Mouse (Mus musculus) ES-Bruce4 (cell line): Measurements from ENCODE around the gene Vstm4. TPM values are rescaled to one million over a fixed set of nuclear protein-coding genes. Genes with fewer than 3 reads are reported as not detected.

Experiments used
- H3K27ac ChIP-seq: 2 replicates; pipeline ENCODE4 v1.5.1; 2012; ENCODE audit warnings: low read length, inconsistent platforms; ENCODE audit not compliant: insufficient read depth
- H3K27me3 ChIP-seq: 2 replicates; pipeline ENCODE4 v1.6.1; 2012; ENCODE audit warnings: mild to moderate bottlenecking, low read length, inconsistent platforms; ENCODE audit not compliant: control insufficient read depth, poor library complexity, insufficient read depth, severe bottlenecking
- H3K36me3 ChIP-seq: 2 replicates; pipeline ENCODE4 v1.6.1; 2012; ENCODE audit warnings: inconsistent platforms, mild to moderate bottlenecking, low read length, moderate library complexity; ENCODE audit not compliant: control insufficient read depth, poor library complexity, insufficient read depth, severe bottlenecking
- H3K4me1 ChIP-seq: one replicate; pipeline ENCODE4 v1.8.1; 2011; ENCODE audit warnings: low read length; ENCODE audit not compliant: control insufficient read depth, insufficient read depth
- H3K4me3 ChIP-seq: 2 replicates; pipeline ENCODE4 v1.5.1; 2011; ENCODE audit warnings: low read depth, mild to moderate bottlenecking, low read length
- H3K9ac ChIP-seq: 2 replicates; pipeline ENCODE4 v1.6.1; 2012; ENCODE audit warnings: low read depth, mild to moderate bottlenecking, inconsistent platforms; ENCODE audit not compliant: poor library complexity, severe bottlenecking
- H3K9me3 ChIP-seq: replicated peaks from 2 replicates; pipeline ENCODE4 v1.6.1; 2012; ENCODE audit warnings: mild to moderate bottlenecking, low read length, inconsistent platforms; ENCODE audit not compliant: control insufficient read depth, poor library complexity, insufficient read depth, severe bottlenecking
- CTCF ChIP-seq: IDR thresholded peaks from one replicate; pipeline ENCODE4 v1.8.1; 2011; ENCODE audit warnings: low read depth, low read length
- EP300 ChIP-seq: IDR thresholded peaks from 2 replicates; pipeline ENCODE4 v1.6.1; 2011; ENCODE audit warnings: low read depth, low read length; ENCODE audit not compliant: insufficient read depth
- POLR2A ChIP-seq: IDR thresholded peaks from one replicate; pipeline ENCODE4 v1.8.1; 2011; ENCODE audit warnings: low read length; ENCODE audit not compliant: insufficient read depth
- polyA plus RNA-seq: library from polyadenylated mRNA; stranded (reverse); fragments of >200 nt; gene quantifications from 2 replicates; pipeline ENCODE4 v1.2.4, GENCODE M21; 2011; ENCODE audit warnings: low read depth; ENCODE audit not compliant: missing spikeins, insufficient read depth, insufficient read length

Vstm4 gene
- polyA plus RNA-seq, 1 experiment: not detected

- Histone ChIP-seq H3K27me3 (no peaks in the 10 kb centered on the region), H3K4me1 (peaks cover 11% of the 10 kb centered on the region), H3K36me3 (no peaks in the 10 kb centered on the region), H3K9ac (no peak overlapping the region), H3K27ac (no peak overlapping the region), H3K4me3 (no peak overlapping the region), H3K9me3 (no peaks in the 10 kb centered on the region)
- no peak for TF ChIP-seq CTCF
- no peak for TF ChIP-seq POLR2A
- TF ChIP-seq EP300: no peak
Observed at GRCm38 (mm10) chr14:32827994-32828650, 28.4 kb upstream of the Vstm4 start.

DNA sequence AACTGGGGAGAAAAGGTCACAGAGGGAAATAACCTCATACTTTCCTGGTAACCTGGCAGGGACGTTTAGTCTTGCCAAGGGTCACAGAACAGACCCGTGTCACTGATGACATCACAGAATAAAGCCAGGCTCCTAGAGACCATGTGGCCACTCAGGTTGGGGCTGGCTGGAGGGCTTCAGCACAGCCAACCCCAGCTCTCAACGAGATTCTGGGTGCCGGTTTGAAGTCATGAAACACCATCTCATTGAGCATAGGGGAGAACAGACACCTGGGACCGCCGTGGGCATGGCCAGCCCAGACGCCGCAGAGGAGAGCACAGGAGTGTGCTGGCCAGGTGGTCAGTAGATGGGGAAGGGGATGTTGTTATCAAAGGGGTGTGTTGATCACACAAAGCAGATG lies 22.7 kb upstream of the Vstm4 start, which contains the start of gene Fam170b:
Gene Fam170b (plus strand): TSS at position 116 of the 400 bp plus-strand sequence.
- H3K36me3 ChIP-seq: no peaks in the 10 kb centered on the region
- no peak within 1 kb of the TSS for H3K27ac ChIP-seq
- no peaks in the 10 kb centered on the region; the same call in 1 of the 2 replicates for H3K27me3 ChIP-seq
- no peaks in the 10 kb centered on the region for H3K4me1 ChIP-seq
- no peak for TF ChIP-seq CTCF
- TF ChIP-seq POLR2A: no peak
- no peak for TF ChIP-seq EP300
- H3K4me3 ChIP-seq: no peak within 1 kb of the TSS
- H3K9ac ChIP-seq: no peak within 1 kb of the TSS
- H3K9me3 ChIP-seq: no peaks in the 10 kb centered on the region

GRCm38 (mm10) chr14:32835181-32835580 lies 21.4 kb upstream of the Vstm4 start:
- H3K4me3 ChIP-seq: peak overlapping the region; percentile 33; the same call in 1 of the 2 replicates
- H3K36me3 ChIP-seq: no peaks in the 10 kb centered on the region
- TF ChIP-seq CTCF: no peak
- no peak for TF ChIP-seq POLR2A
- no peak for TF ChIP-seq EP300
- no peak overlapping the region for H3K9ac ChIP-seq
- H3K27me3 ChIP-seq: no peaks in the 10 kb centered on the region; the same call in 1 of the 2 replicates
- no peaks in the 10 kb centered on the region for H3K4me1 ChIP-seq
- no peaks in the 10 kb centered on the region for H3K9me3 ChIP-seq
- H3K27ac ChIP-seq: no peak overlapping the region

DNA sequence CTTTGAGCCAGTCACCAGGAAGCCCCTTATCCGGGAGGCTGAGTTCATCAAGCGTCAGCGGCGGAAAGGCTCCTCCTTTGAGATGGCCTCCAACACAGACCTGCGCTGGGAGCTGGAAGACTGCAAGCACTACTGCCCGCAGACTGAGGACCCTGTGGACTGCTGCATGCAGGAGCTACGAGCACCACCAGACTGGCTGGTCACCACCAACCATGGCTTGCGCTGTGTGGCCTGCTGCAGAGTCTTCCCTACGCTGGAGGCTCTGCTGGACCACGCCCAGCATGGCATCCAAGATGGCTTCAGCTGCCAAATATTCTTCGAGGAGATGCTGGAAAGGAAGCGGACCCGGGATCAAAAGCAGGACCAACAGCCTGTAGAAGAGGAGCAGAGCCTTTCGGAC lies 21.0 kb upstream of the Vstm4 start:
- Histone ChIP-seq H3K27me3 (no peaks in the 10 kb centered on the region; the same call in 1 of the 2 replicates), H3K4me1 (no peaks in the 10 kb centered on the region), H3K27ac (no peak overlapping the region), H3K9ac (no peak overlapping the region), H3K9me3 (no peaks in the 10 kb centered on the region), H3K36me3 (no peaks in the 10 kb centered on the region), H3K4me3 (peak overlapping the region; percentile 33)
- TF ChIP-seq POLR2A (no peak), EP300 (no peak), CTCF (no peak)

DNA sequence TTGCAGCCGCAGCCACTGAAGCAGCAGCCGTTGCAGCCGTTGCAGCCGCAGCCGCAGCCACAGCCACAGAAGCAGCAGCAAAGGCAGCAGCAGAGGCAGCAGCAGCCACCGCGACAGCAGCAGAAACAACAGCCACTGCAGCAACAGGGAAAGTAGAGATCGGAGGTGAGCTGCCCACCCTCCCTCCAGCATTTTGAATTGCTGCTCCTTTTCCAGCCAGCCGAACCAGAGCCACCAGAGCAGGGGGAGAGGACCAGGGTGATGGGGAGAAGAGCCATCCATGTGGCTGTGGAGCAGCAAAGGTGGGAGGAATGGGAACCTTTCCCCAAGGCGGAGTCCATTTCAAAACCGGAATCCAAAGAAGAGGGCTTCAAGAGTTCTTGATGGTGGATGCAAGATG lies 20.4 kb upstream of the Vstm4 start:
- no peak overlapping the region for H3K27ac ChIP-seq
- H3K4me1 ChIP-seq: no peaks in the 10 kb centered on the region
- TF ChIP-seq CTCF: no peak
- no peak for TF ChIP-seq POLR2A
- no peak for TF ChIP-seq EP300

DNA sequence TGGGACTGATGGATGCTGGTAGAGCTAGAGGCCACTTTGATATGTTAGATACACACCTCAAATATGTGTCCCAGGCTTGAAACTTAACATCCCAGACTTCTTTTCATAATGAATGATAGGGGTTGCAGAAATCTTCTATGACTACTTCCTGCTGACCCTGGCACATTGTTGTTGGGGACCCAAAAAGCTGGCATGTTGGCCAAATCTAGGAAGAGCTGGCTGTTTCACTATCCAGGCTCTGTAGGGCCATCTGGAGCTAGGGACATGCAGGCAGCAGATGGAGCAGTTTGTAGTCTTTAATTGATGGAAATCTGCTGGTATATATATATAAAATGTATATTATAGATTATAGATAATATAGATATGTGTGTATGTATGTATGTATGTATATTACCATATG lies 14.5 kb upstream of the Vstm4 start:
- H3K9me3 ChIP-seq: no peaks in the 10 kb centered on the region
- no peaks in the 10 kb centered on the region for H3K27me3 ChIP-seq
- H3K36me3 ChIP-seq: no peaks in the 10 kb centered on the region
- H3K4me3 ChIP-seq: no peak overlapping the region
- no peak overlapping the region for H3K27ac ChIP-seq
- H3K4me1 ChIP-seq: no peaks in the 10 kb centered on the region
- no peak overlapping the region for H3K9ac ChIP-seq
- TF ChIP-seq POLR2A (no peak), EP300 (no peak), CTCF (no peak)

More for the DNA sequence above, 20.4 kb upstream of the Vstm4 start:
- no peaks in the 10 kb centered on the region for H3K9me3 ChIP-seq
- peak overlapping the region; percentile 2; the same call in 1 of the 2 replicates for H3K4me3 ChIP-seq
- no peaks in the 10 kb centered on the region for H3K36me3 ChIP-seq
- no peaks in the 10 kb centered on the region; the same call in 1 of the 2 replicates for H3K27me3 ChIP-seq
- no peak overlapping the region for H3K9ac ChIP-seq
